Mouse (Mus musculus) midbrain, embryonic 14.5 days (tissue): ENCODE results near the gene Tekt1. TPM values are rescaled to one million over a fixed set of nuclear protein-coding genes. Genes with fewer than 3 reads are reported as not detected.

Experiments
- ATAC-seq: fragments of 200-750 bp; cut with Nextera tagmentation; 2 replicates; pipeline ENCODE4 v1.8.0; 2017; ENCODE audit warnings: moderate number of reproducible peaks, moderate library complexity; ENCODE audit not compliant: low FRiP score, low TSS enrichment
- DNase-seq: peaks from one replicate; pipeline ENCODE4 v3.0.0-alpha.2; 2015
- H3K27ac ChIP-seq: fragments of 300-500 bp; sonication (generic); replicated peaks from 2 replicates; pipeline ENCODE4 v1.5.1; 2014; ENCODE audit warnings: mild to moderate bottlenecking, low read depth, low read length, moderate library complexity
- H3K27me3 ChIP-seq: fragments of 300-500 bp; sonication (generic); 2 replicates; pipeline ENCODE4 v1.6.1; 2014; ENCODE audit warnings: low read length, control low read depth, mixed read lengths; ENCODE audit not compliant: control insufficient read depth, insufficient read depth
- H3K36me3 ChIP-seq: fragments of 300-500 bp; sonication (generic); 2 replicates; pipeline ENCODE4 v1.6.1; 2014; ENCODE audit warnings: low read length, control low read depth; ENCODE audit not compliant: control insufficient read depth, insufficient read depth
- H3K4me1 ChIP-seq: fragments of 300-500 bp; sonication (generic); 2 replicates; pipeline ENCODE4 v1.6.1; 2014; ENCODE audit warnings: mild to moderate bottlenecking, antibody characterized with exemption, low read length, control low read depth; ENCODE audit not compliant: control insufficient read depth, insufficient read depth
- H3K4me2 ChIP-seq: fragments of 300-500 bp; sonication (generic); 2 replicates; pipeline ENCODE4 v1.6.1; 2014; ENCODE audit warnings: mild to moderate bottlenecking, low read length, moderate library complexity
- H3K4me3 ChIP-seq: fragments of 300-500 bp; sonication (generic); replicated peaks from 2 replicates; pipeline ENCODE4 v1.5.1; 2014; ENCODE audit warnings: low read depth, low read length
- H3K9ac ChIP-seq: fragments of 300-500 bp; sonication (generic); replicated peaks from 2 replicates; pipeline ENCODE4 v1.6.1; 2014; ENCODE audit warnings: mild to moderate bottlenecking, low read length, moderate library complexity
- H3K9me3 ChIP-seq: fragments of 300-500 bp; sonication (generic); 2 replicates; pipeline ENCODE4 v1.6.1; 2016; ENCODE audit warnings: low read length, control low read depth, mixed read lengths; ENCODE audit not compliant: control insufficient read depth
- WGBS: fragments of 180-500 bp; shearing (Covaris S2); extraction: QIAGEN DNeasy Blood & Tissue Kit; methylation state at CpG from one replicate; pipeline ENCODE4 v1.1.7; 2014; 5-methylcytosine and 5-hydroxymethylcytosine counted together
- polyA plus RNA-seq: library from polyadenylated mRNA; unstranded; fragments of >200 nt; fragmentation: Nextera tagmentation; extraction: Ambion mirVana; gene quantifications from 2 replicates; pipeline ENCODE4 v1.2.1, GENCODE M21; 2014

The Tekt1 gene
- polyA plus RNA-seq, result 6.9 and 9.0 TPM in 2 replicates

GRCm38 (mm10) chr11:72362347-72362741, at the start of gene Tekt1:
Gene Tekt1, minus strand, starts transcription at chr11:72362442.
- WGBS, result 36% methylated on average over 10 of the region's 10 CpGs

GRCm38 (mm10) chr11:72411945-72412344, 49.7 kb upstream of the Tekt1 start:
- 30% methylated on average over 9 of the region's 9 CpGs for whole genome bisulfite sequencing
- H3K27ac ChIP-seq, result no peak overlapping the region
- peak overlapping the region; percentile 63; the same call in 1 of the 2 replicates for H3K9ac ChIP-seq
- peaks cover 13% of the 10 kb centered on the region for H3K4me1 ChIP-seq
- H3K4me3 ChIP-seq, result peak overlapping the region; percentile 55
- no peaks in the 10 kb centered on the region for H3K9me3 ChIP-seq
- no peaks in the 10 kb centered on the region for H3K36me3 ChIP-seq
- DNase-seq (no peak), ATAC-seq (no peak)
- H3K4me2 ChIP-seq, result peak overlapping the region; percentile 95
- peaks cover 12% of the 10 kb centered on the region; the same call in 1 of the 2 replicates for H3K27me3 ChIP-seq

More at GRCm38 (mm10) chr11:72362347-72362741, at the start of gene Tekt1:
- Histone ChIP-seq H3K27me3 (no peaks in the 10 kb centered on the region), H3K9ac (peak within 1 kb of the TSS; percentile 59), H3K4me2 (peak within 1 kb of the TSS; percentile 77), H3K4me3 (peak within 1 kb of the TSS; percentile 46), H3K27ac (peak within 1 kb of the TSS; percentile 63), H3K4me1 (peaks cover 5% of the 10 kb centered on the region; the same call in 1 of the 2 replicates), H3K9me3 (no peaks in the 10 kb centered on the region), H3K36me3 (no peaks in the 10 kb centered on the region)
- DNase-seq, result no peak
- no peak for ATAC-seq

- Histone ChIP-seq H3K27me3 (peaks cover 12% of the 10 kb centered on the region; the same call in 1 of the 2 replicates), H3K9ac (peak within 1 kb of the TSS; percentile 63), H3K9me3 (no peaks in the 10 kb centered on the region), H3K4me3 (peak within 1 kb of the TSS; percentile 55), H3K4me2 (peak within 1 kb of the TSS; percentile 95), H3K27ac (no peak within 1 kb of the TSS), H3K36me3 (no peaks in the 10 kb centered on the region), H3K4me1 (peaks cover 13% of the 10 kb centered on the region)
- DNase-seq, result peak; percentile 82
- under 1% methylated on average over 82 of the region's 86 CpGs for WGBS
- peak; percentile 70 for ATAC-seq
Measured at GRCm38 (mm10) chr11:72411093-72411921, 49.1 kb upstream of the Tekt1 start, which contains the start of gene Smtnl2. Gene Smtnl2, minus strand, starts transcription at chr11:72411713.

GRCm38 (mm10) chr11:72410521-72411092, 48.4 kb upstream of the Tekt1 start:
- ATAC-seq (no peak; the same call in 1 of the 2 replicates), DNase-seq (peak; percentile 23)
- no peaks in the 10 kb centered on the region for H3K9me3 ChIP-seq
- peaks cover 13% of the 10 kb centered on the region for H3K4me1 ChIP-seq
- peaks cover 12% of the 10 kb centered on the region; the same call in 1 of the 2 replicates for H3K27me3 ChIP-seq
- H3K27ac ChIP-seq, result no peak overlapping the region
- H3K4me2 ChIP-seq, result peak overlapping the region; percentile 95
- no peaks in the 10 kb centered on the region for H3K36me3 ChIP-seq
- H3K4me3 ChIP-seq, result peak overlapping the region; percentile 55
- peak overlapping the region; percentile 63; the same call in 1 of the 2 replicates for H3K9ac ChIP-seq
- under 1% methylated on average over 25 of the region's 25 CpGs for WGBS

DNA sequence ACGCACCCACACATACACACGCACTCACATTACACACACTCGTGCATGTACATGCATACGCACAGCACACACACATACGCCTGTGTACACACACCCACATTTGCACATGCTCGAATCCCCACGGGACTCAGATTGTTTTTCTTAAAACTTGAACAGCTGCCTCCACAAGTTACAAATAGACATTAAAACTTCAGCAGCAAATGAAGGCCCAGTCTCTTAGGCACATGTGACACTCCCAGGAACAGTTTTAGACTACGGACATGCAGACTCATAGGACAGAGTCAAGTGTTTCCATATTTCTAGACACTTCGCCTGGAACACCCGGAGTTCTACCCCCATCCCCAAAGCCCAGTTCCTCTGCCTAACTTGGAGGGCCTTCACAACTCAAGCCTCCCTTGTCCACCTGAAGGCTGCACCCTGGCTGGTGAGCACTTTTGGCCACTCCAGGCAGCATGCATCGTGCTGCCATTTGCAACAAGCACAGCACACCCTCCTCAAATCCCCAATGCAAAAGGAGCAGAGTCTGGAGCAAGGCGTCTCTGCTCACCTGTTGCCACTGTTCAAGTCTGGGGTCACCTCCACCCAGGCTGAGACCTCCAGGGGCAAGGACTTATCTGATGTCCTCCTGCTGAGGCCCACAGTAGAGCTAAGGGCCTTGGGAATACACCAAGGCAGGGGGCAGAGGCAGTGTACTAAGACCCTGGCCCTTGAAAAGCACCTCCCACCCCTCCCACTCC, 47.6 kb upstream of the Tekt1 start:
- DNase-seq, result no peak
- H3K27ac ChIP-seq, result no peak overlapping the region
- H3K36me3 ChIP-seq, result no peaks in the 10 kb centered on the region
- no peaks in the 10 kb centered on the region for H3K9me3 ChIP-seq
- H3K4me1 ChIP-seq, result peaks cover 13% of the 10 kb centered on the region
- WGBS, result 70% methylated on average over 12 of the region's 12 CpGs
- no peak overlapping the region for H3K9ac ChIP-seq
- H3K27me3 ChIP-seq, result peaks cover 12% of the 10 kb centered on the region; the same call in 1 of the 2 replicates
- no peak overlapping the region for H3K4me2 ChIP-seq
- no peak overlapping the region for H3K4me3 ChIP-seq
- ATAC-seq, result no peak

GRCm38 (mm10) chr11:72408451-72409170, 46.4 kb upstream of the Tekt1 start:
- H3K27ac ChIP-seq, result no peak overlapping the region
- peaks cover 10% of the 10 kb centered on the region; the same call in 1 of the 2 replicates for H3K27me3 ChIP-seq
- H3K36me3 ChIP-seq, result no peaks in the 10 kb centered on the region
- ATAC-seq (no peak), DNase-seq (no peak)
- H3K9ac ChIP-seq, result no peak overlapping the region
- H3K9me3 ChIP-seq, result no peaks in the 10 kb centered on the region
- peaks cover 13% of the 10 kb centered on the region for H3K4me1 ChIP-seq
- no peak overlapping the region for H3K4me2 ChIP-seq
- no peak overlapping the region for H3K4me3 ChIP-seq
- WGBS, result 64% methylated on average over 9 of the region's 9 CpGs

DNA sequence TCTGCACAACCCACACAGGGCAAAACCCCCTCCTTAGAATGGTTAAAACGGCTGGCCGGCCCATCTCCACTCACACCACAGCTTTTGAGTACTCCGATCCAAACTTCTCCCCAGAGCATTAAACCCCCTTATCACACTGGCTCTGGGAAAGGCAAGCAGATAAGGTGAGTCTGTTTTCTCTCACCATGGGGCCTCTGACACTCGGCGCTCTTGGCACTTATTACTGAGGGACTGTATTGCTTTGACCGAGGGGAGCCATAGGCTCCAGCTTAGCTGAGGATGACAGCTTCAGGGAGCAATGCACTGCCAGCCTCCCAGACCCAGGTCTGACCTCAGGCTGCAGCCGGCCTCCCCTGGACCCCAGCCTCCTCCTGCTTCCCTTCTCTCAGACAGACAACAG, 45.3 kb upstream of the Tekt1 start:
- Histone ChIP-seq H3K4me1 (peaks cover 13% of the 10 kb centered on the region), H3K4me2 (no peak overlapping the region), H3K27me3 (peaks cover 10% of the 10 kb centered on the region; the same call in 1 of the 2 replicates), H3K9ac (no peak overlapping the region), H3K9me3 (no peaks in the 10 kb centered on the region), H3K4me3 (no peak overlapping the region), H3K36me3 (no peaks in the 10 kb centered on the region), H3K27ac (no peak overlapping the region)
- WGBS, result 21% methylated on average over 7 of the region's 7 CpGs
- no peak for DNase-seq
- no peak for ATAC-seq

- ATAC-seq, result no peak
Measured at GRCm38 (mm10) chr11:72407081-72407480, 44.8 kb upstream of the Tekt1 start.

More at GRCm38 (mm10) chr11:72407081-72407480, 44.8 kb upstream of the Tekt1 start:
- DNase-seq, result no peak
- Histone ChIP-seq H3K9me3 (no peaks in the 10 kb centered on the region), H3K27me3 (peaks cover 9% of the 10 kb centered on the region; the same call in 1 of the 2 replicates), H3K4me2 (no peak overlapping the region), H3K9ac (no peak overlapping the region), H3K36me3 (no peaks in the 10 kb centered on the region), H3K4me3 (no peak overlapping the region), H3K4me1 (peaks cover 13% of the 10 kb centered on the region), H3K27ac (no peak overlapping the region)
- WGBS, result 9% methylated on average over 3 of the region's 3 CpGs
